Mouse (Mus musculus) A20 (cell line): ENCODE results near the gene Clybl.

Source experiments
- DNase-seq: peaks from one replicate; pipeline ENCODE4 v3.0.0-alpha.2; 2011; ENCODE audit warnings: low read depth, low spot score

Clybl gene

DNA sequence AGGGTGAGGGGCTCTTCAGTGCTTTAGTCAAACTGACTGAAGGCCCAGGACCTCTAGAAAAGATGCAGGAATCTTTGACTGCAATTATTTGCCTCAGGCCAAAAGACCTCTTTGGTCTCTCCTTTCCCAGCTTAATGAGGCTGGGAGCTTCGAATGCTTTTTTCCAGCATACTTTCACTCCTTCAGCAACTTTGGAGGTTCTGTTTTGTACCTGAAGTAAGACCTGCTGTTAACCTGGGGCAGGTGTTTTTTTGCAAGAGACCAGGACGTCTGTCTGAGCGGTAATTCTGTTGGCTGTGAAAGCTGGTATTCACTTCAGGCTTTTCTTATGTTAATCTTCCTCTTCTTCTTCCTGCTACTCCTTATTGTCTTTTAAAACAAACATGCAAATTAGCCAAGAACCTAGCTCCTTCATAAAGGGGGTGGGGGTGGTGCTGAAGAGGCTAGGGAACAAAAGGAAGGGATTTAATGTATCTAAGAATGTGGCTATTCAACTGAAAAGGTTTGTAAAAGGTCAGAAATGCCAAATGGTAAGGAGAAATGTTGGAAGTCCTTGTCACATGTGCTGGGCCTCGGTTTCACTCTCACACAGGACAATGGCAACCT, 234.8 kb downstream of the Clybl start:
- DNase-seq = no peak

DNA sequence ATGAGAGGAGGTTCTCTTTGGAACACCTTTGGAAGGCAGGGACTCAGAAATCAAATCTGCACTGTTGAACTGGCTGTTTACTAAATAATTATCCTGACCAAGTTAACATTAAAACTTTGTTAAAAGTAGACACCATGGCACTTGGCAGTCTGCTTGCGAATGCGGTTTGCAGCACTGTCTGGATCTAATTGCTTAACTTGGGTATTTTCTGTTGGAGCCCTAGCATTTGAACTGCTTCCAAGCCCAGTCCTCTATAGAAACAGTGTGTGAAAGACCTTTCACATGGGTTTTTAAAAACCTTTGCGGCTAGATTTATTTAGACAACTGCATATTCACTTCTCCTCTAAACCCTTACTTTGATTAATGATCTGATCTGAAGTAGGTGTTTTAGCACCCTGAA, 242.9 kb downstream of the Clybl start:
- DNase-seq = no peak

DNA sequence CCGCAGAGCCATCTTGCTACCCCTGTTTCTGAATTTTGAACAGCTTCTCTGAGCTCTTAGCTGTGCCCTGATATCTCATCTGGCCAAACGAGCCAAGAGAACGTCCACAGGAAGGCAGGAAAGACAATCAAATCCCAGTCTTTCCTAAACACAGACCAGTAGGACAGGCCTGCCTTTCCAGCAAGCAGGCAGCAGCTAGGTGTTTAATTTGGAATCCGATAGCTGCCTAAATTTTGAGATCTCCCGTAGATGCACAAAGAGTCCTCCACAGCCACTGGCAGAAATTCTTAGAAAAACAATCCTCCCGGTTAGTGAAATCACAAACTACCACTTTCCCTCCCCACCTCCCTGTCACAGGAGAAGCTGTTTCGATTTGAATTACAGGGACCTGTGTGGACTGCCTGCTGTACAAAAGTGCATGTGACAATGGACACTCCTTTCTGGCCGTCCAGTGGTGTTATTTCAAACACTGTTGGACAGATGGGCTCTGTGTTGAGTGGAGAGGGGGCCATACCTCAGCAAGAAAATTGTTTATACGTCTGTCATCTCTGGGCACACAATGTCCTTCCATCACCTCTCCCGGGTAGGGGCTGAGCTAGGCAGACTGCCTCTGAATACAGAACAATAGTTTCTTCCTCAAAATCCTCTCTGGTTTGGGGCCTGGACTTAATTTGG, 245.2 kb downstream of the Clybl start:
- no peak for DNase-seq

DNA sequence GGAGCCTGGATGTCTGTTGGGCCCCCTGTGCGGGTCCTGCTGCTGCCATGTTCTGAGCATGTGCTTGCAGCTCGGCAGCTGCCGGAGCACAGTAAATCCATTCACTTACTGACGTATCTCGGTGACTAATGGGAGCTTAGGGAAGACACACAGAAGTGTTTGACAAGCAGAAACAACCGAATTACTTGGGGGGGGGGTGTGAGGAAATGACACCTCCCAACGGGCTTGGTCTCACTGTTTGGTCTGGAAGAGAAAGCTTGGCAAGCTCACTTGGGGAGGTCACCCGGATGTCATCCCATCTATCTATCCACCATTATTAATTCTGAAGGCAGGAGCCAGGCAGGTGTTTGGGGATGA, 245.7 kb downstream of the Clybl start:
- DNase-seq = no peak

DNA sequence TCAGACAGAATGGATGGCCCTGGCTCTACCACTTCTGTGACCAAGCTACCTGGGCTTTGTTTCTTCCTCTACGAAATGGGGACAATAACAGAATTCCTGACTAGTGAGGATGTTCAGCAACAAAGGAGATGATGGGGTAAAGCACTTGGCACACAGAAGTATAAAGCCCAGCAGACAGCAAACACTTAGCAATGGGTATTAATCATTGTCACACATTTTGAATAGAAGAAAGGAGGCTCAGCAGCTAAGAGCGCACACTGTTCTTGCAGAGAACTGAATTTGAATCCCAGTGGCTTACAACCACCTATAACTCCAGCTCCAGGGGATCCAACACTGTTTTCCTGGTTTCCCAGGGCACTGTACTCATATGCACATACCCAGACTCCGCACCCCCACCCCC, 246.2 kb downstream of the Clybl start:
- no peak for DNase-seq

DNA sequence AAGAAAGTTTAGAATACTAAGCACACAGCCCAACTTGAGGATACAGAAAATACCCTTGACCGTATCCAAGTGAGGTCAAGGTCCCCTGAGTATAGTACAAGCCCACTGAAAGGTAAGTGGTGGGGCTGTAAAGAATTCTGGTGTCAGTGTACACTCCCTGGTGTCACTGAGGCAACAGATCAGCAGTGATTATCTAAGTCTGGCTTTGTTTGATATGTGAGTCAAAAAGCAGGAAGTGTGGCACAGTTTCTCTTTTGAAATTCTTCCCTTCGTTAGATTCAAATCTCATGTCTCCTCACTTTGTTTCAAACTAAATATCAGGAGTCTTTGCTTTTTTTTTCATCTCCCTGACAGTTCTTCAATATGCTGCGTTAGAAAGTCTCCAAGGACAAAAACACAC, 251.1 kb downstream of the Clybl start:
- no peak for DNase-seq

DNA sequence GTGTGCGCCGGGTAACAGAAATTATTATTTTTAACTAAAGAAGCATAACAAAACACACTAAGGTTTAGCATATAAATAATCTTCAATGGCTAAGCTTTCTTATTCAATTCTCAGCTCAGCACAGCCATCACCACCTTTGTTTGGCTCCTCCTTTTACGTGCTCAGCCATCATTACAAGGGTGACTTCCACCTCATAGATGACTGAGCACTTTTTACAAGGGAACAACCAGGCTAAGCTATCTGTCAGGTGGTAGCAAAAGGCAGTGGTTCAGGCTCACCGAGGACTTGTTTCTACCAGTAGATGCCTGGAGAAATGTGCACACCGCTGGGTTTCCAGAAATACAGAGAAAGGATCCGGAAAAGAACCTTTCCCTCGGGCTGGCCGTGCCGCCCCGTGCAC, 252.5 kb downstream of the Clybl start:
- no peak for DNase-seq

DNA sequence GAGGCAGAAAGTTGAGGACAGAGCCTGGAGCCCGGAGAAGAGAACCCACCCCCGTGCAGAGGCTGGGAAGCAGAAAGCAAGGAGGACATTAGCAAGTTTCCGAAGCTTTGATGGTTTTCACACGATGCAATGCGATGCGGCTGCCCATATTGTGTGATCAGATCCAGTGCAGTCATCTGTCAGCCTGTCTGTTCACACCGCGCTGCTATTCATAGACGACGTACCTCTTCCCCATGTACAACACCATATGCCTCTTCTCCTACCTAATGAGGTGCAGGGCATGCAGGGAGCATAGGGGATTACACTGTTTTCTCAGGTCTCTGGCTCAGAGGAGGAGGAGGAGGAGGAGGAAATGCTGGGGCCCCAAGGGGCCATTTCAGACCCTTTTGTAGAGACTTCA, 255.3 kb downstream of the Clybl start:
- no peak for DNase-seq

DNA sequence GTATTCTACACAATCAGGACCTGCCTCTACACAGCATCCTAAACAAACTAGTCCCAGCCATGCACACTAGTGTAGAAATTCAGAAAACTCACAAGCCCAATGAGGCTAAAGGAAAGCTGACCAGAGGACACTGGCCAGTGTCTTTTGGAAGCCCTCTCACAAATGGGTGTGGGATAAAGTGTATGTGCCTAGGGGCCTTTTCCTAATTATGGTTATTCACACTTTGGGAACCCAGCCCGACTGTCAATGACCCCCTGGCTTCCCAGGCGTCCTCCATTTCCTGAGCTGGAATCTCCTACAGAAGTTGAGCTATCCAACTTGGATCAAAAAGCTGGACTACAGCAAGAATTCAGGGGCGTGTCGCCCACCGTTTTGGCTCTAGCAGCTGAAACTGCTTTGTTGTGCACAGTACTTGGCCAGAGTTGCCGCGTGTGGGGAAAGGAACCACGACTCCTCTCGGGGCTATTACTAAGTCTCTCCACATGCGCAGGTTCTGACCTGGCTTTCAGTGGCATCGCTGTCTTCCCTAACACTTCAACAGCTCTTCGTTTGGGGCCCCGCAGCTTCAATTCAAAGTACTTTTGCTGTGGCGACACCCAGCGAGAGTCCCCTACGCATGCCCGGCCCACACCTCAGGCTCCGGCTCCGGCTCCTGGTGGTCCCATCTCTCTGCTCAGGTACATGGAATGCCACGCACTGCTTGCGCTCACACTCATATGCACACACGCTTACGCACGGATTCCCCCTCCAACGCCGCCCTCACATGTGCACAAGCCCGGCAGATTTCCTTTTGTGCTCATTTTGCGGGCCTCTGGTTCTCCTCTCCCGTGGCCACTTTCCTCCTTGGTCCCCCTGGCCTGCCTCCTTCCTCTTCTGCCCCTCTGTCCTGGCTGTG, 268.3 kb downstream of the Clybl start:
- DNase-seq = no peak

DNA sequence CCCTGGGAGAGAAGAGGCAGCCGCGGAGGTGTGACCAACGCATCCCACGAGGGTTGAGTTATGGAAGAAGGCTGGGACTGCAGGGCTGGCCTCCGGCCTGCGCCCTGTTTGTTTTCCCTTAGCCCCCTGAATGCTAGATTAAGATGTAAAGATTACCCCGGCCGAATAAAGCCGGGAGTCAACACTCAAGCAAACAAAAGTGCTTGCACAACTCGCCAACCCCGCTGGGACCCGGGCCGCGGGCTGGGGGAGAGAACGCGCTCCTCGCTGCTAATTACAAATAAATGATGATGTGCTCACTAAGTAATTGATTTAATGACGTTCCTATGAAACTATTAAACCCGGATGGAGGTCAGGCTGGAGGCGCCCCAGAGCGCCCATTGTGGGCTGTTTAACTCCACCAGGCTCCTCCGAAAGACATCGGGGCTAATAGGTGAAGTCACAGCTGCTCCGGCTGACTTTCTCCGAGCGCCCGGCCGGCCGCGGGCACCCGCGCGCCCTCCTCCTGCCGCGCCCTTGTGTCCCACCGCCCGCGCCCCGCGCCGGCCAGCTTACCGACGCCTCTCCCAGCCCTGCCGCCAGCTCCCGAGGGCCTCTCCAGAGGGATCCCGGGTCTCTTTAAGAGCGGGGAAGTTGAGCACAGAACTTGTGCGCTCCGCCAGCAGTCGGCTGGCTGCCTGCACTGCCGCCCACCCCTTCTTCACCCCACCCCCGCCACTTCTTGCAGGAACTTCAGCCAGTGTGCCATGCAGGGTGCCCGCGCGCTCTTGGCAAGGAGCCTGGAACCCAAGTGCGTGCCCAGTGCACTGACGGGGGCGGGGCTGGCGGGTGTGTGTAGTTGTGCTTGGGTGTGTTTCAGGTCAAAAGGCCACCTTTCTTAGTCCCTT, 269.2 kb downstream of the Clybl start, which contains the start of gene Gm5089:
Gene Gm5089, minus strand, starts transcription at position 620 of the 887 bp plus-strand sequence.
- DNase-seq = no peak

DNA sequence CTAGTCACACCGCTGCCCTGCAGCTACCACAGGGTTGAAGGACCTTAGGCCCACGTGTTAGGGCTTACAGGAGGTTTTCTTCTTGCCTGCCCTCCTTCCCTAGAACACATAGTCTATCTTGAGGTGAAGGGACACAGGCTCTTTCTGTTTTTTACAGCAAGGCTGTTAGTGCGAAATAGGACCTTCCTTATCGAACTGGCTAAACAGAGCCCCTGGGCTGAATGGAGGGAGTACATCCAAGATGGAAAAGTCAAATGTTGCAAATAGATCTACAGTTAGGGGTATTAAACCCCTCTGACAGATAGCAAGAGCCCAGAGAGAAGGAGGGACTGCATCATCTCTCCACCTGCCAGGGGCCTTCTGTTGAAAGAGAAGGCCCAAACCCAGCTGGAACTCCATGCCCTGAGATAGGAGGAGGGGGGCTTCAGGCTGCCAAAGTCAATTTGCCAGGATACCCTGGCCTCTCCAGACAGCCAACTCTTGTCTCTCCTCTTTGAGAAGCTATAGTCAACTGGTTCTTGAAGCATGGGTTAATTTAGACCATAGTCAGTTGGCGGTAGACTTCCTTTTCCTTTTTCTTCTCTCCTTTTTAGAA, 270.1 kb downstream of the Clybl start:
- DNase-seq = no peak
